In the genomic region with DNA sequence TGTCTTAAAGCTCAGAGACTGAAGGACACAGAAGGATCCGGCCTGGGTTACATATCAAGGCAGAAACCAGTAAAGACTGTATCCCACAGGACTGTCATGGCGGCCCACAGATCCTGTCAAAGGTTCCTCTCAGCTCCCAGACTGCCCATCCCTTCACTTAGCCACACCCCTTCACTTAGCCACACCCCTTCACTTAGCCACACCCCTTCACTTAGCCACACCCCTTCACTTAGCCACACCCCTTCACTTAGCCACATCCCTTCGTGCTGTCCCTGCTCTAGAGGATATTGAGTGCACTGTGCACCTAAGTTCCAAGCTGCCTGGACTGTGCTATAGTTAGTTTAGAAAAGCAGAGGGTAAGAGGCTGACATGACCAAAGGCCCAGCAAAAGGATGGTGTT, we compare ENCODE assay signal across 14 mouse cellular contexts.
DNase-seq lines count a peak whose midpoint lies in the region; ATAC-seq and TF ChIP-seq lines count a peak whose summit lies in the region.
"Had no signal": no experiment of that assay in that cellular context is flagged by ENCODE, and none has a peak within 500 bp of the region (broad histone marks: within the 10 kb centered on the region; RNA-seq: fewer than 3 reads in every experiment).

No protein-coding gene starts in this region.

- intact Hi-C loops in gastrocnemius, adult 2 months (cut with DNase I): loop anchor here (5.0 kb wide), 4 partner anchors 120 to 335 kb away; a partner anchor contains a TSS
- intact Hi-C loops in heart, postnatal 36 days (cut with DNase I): loop anchor here (1.0 to 5.0 kb wide), 3 partner anchors 60 to 337 kb away; a partner anchor contains a TSS

- no peak for TF ChIP-seq CTCF in gastrocnemius, adult 2 months (IDR thresholded peaks at IDR 0.05)

- no peak overlapping the region for H3K27ac ChIP-seq in limb, embryonic 11.5 days (replicated peaks; ENCODE audit: low read depth, low read length)
- H3K27ac ChIP-seq in limb, embryonic 10.5 days: no peak overlapping the region
- H3K27ac ChIP-seq in gastrocnemius, adult 2 months: no peak overlapping the region
- H3K27ac ChIP-seq: embryonic facial prominence, embryonic 12.5 days had no signal

- H3K27me3 ChIP-seq in limb, embryonic 11.5 days (ENCODE audit: control insufficient read depth, insufficient read depth, low read length): no peaks in the 10 kb centered on the region
- no peaks in the 10 kb centered on the region for H3K27me3 ChIP-seq in limb, embryonic 10.5 days (ENCODE audit: low read depth, poor library complexity, severe bottlenecking)
- H3K27me3 ChIP-seq: embryonic facial prominence, embryonic 12.5 days had no signal

- DNase-seq in limb, embryonic 11.5 days (ENCODE audit: low spot score): no peak
- DNase-seq in limb, embryonic 10.5 days (ENCODE audit: low spot score): no peak
- DNase-seq in CD4-positive, CD25-positive, alpha-beta regulatory T cell, adult 2 months (ENCODE audit: low read depth, low spot score): peak; percentile 14
- DNase-seq in gastrocnemius, adult 2 months: no peak
- no peak for DNase-seq in heart, postnatal 36 days
- DNase-seq: adrenal gland, adult 8-10 months; cerebellum, adult 11-12 months; kidney, postnatal 4 days; thymus, adult 2 months had no signal

- H3K4me2 ChIP-seq in limb, embryonic 11.5 days (ENCODE audit: low read depth, severe bottlenecking): no peak overlapping the region
- H3K4me2 ChIP-seq: embryonic facial prominence, embryonic 12.5 days had no signal

- no peak overlapping the region for H3K9ac ChIP-seq in limb, embryonic 11.5 days (ENCODE audit: low read length)
- H3K9ac ChIP-seq: embryonic facial prominence, embryonic 12.5 days had no signal

- 93% methylated on average over 3 of the region's 3 CpGs for WGBS in limb, embryonic 11.5 days
- WGBS in limb, embryonic 10.5 days: 96% methylated on average over 3 of the region's 3 CpGs

- peak; percentile 68; the same call in 1 of the 2 replicates for ATAC-seq in limb, embryonic 11.5 days (ENCODE audit: insufficient number of reproducible peaks, low FRiP score, low TSS enrichment, low read depth)
- peak; percentile 51 for ATAC-seq in activated CD4-positive, CD25-positive, alpha-beta regulatory T cell, adult 4 months
- ATAC-seq in megakaryocyte, adult 5-6 weeks (ENCODE audit: poor library complexity, severe bottlenecking): peak; percentile 43; the same call in 1 of the 2 replicates
- ATAC-seq: lung, postnatal 0 days had no signal

- no peaks in the 10 kb centered on the region for H3K9me3 ChIP-seq in limb, embryonic 11.5 days (ENCODE audit: control insufficient read depth, low read length)
- no peaks in the 10 kb centered on the region for H3K9me3 ChIP-seq in limb, embryonic 10.5 days (replicated peaks)
- H3K9me3 ChIP-seq: embryonic facial prominence, embryonic 12.5 days had no signal

- H3K36me3 ChIP-seq in limb, embryonic 11.5 days (ENCODE audit: control insufficient read depth, insufficient read depth, low read length): no peaks in the 10 kb centered on the region
- no peaks in the 10 kb centered on the region for H3K36me3 ChIP-seq in limb, embryonic 10.5 days
- H3K36me3 ChIP-seq: embryonic facial prominence, embryonic 12.5 days had no signal

- H3K4me1 ChIP-seq in limb, embryonic 11.5 days (ENCODE audit: control insufficient read depth, insufficient read depth, low read length): no peaks in the 10 kb centered on the region
- 0 out of 2 replicates have a peak, but pooled peaks cover 3% of the 10 kb centered on the region for H3K4me1 ChIP-seq in limb, embryonic 10.5 days
- H3K4me1 ChIP-seq: embryonic facial prominence, embryonic 12.5 days had no signal

- no peak overlapping the region for H3K4me3 ChIP-seq in limb, embryonic 11.5 days (ENCODE audit: low read depth, low read length)
- no peak overlapping the region for H3K4me3 ChIP-seq in limb, embryonic 10.5 days
- no peak overlapping the region for H3K4me3 ChIP-seq in gastrocnemius, adult 2 months
- H3K4me3 ChIP-seq: embryonic facial prominence, embryonic 12.5 days; myocyte had no signal
